Mouse (Mus musculus) spleen, adult 2 months (tissue): Measurements from ENCODE around the gene Col6a1. TPM values are rescaled to one million over a fixed set of nuclear protein-coding genes. Genes with fewer than 3 reads are reported as not detected.
A peak's percentile ranks its signal among the peaks of the same experiment; 100 is the strongest.

ENCODE experiments used
- DNase-seq, 2 experiments: peaks; one replicate each; pipeline versions ENCODE4 v3.0.0 to v3.0.0-alpha.2; 2012 to 2021; ENCODE audit warnings: low spot score in 2 of 2, low read depth in 1 of 2
- H3K27ac ChIP-seq: fragments of 200-500 bp; 2 replicates; pipeline ENCODE4 v1.5.1; 2012; ENCODE audit warnings: low read length, inconsistent platforms; ENCODE audit not compliant: insufficient read depth
- H3K27me3 ChIP-seq: fragments of 200-500 bp; 2 replicates; pipeline ENCODE4 v1.6.1; 2012; ENCODE audit warnings: mild to moderate bottlenecking, moderate library complexity, low read length, inconsistent platforms; ENCODE audit not compliant: control insufficient read depth, insufficient read depth
- H3K36me3 ChIP-seq: fragments of 200-500 bp; 2 replicates; pipeline ENCODE4 v1.6.1; 2012; ENCODE audit warnings: mild to moderate bottlenecking, low read length, inconsistent platforms; ENCODE audit not compliant: control insufficient read depth, insufficient read depth
- H3K4me1 ChIP-seq: fragments of 200-500 bp; 2 replicates; pipeline ENCODE4 v1.6.1; 2011; ENCODE audit warnings: inconsistent platforms; ENCODE audit not compliant: control insufficient read depth, insufficient read depth, insufficient read length
- H3K4me3 ChIP-seq: fragments of 200-500 bp; 2 replicates; pipeline ENCODE4 v1.5.1; 2011; ENCODE audit warnings: mild to moderate bottlenecking, inconsistent platforms; ENCODE audit not compliant: insufficient read depth, insufficient read length; ENCODE audit errors: extremely low read depth
- CTCF ChIP-seq: fragments of 200-500 bp; IDR thresholded peaks from 2 replicates; pipeline ENCODE4 v1.5.1; 2011; ENCODE audit warnings: mild to moderate bottlenecking, inconsistent platforms; ENCODE audit not compliant: insufficient read depth, insufficient read length, insufficient replicate concordance; ENCODE audit errors: extremely low read depth
- POLR2A ChIP-seq: fragments of 200-500 bp; IDR thresholded peaks from 2 replicates; pipeline ENCODE4 v1.6.1; 2011; ENCODE audit warnings: low read depth, low read length, inconsistent platforms
- WGBS: fragments of 180-500 bp; shearing (Covaris S2); methylation state at CpG from one replicate; pipeline ENCODE4 v1.1.7; 2018; 5-methylcytosine and 5-hydroxymethylcytosine counted together
- polyA plus RNA-seq: library from polyadenylated mRNA; depleted of rRNA; stranded (reverse); fragments of >200 nt; gene quantifications from 2 replicates; pipeline ENCODE4 v1.2.3, GENCODE M21; 2012; rRNA removed

Gene Col6a1
- polyA plus RNA-seq, result 13.5 and 14.3 TPM in 2 replicates

- H3K27ac ChIP-seq, result no peak within 1 kb of the TSS
- H3K36me3 ChIP-seq, result no peaks in the 10 kb centered on the region
- WGBS, result 52% methylated on average over 9 of the region's 9 CpGs
- H3K4me1 ChIP-seq, result no peaks in the 10 kb centered on the region
- H3K4me3 ChIP-seq, result peak within 1 kb of the TSS; percentile 23; the same call in 1 of the 2 replicates
- TF ChIP-seq CTCF, result no peak
- no peak for TF ChIP-seq POLR2A
- no peaks in the 10 kb centered on the region for H3K27me3 ChIP-seq
- DNase-seq, result no peak
Observed at GRCm38 (mm10) chr10:76725682-76726285, at the start of gene Col6a1. Col6a1 (minus strand) TSS chr10:76726168.

GRCm38 (mm10) chr10:76771624-76772023, 45.7 kb upstream of the Col6a1 start:
- no peaks in the 10 kb centered on the region for H3K27me3 ChIP-seq
- WGBS, result 84% methylated on average over 3 of the region's 3 CpGs
- no peaks in the 10 kb centered on the region for H3K4me1 ChIP-seq
- no peak for TF ChIP-seq POLR2A
- TF ChIP-seq CTCF, result no peak
- DNase-seq, result no peak
- H3K36me3 ChIP-seq, result no peaks in the 10 kb centered on the region
- H3K4me3 ChIP-seq, result no peak overlapping the region
- no peak overlapping the region for H3K27ac ChIP-seq

DNA sequence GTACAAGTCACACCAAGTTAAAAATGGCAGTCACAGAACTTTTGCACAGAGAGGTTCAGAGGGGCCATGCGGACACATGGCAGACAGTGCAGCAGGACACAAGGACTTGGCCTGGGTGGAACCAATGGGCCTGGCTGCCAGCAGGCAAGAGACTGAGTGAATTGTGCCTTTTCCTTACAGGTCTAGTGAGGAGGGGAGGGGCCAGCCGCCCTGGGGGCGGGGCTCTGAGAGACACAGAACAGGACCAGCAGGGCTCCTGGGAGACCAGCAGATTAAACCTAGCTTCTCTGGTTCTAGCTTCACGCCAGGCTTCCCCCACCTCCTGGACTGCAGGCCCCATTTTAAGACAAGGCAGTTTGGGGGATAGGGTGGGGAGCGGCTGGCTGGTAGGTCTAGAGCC, 45.1 kb upstream of the Col6a1 start:
- H3K27me3 ChIP-seq, result no peaks in the 10 kb centered on the region
- TF ChIP-seq POLR2A, result no peak
- TF ChIP-seq CTCF, result no peak
- no peaks in the 10 kb centered on the region for H3K4me1 ChIP-seq
- no peak overlapping the region for H3K4me3 ChIP-seq
- WGBS, result 87% methylated on average over 5 of the region's 5 CpGs
- H3K27ac ChIP-seq, result no peak overlapping the region
- DNase-seq, result no peak
- H3K36me3 ChIP-seq, result no peaks in the 10 kb centered on the region

DNA sequence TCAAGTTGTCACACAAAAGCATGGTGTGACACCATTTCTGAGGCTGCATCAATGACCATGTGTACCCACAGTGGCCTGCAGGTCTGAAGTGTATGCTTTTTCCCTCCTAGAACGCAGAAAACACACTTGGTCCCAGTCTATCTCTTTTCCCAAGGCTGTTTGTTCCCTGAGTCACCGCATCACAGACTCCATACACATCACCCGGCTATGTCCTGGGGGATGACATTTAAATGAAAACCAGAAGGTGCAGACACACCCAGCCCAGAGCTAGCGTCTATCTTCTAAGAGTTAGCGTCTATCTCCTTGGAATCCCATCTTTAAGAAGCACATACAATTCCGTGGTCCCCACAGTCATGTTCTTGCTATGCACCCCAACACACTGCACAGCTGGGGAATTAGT, 43.6 kb upstream of the Col6a1 start:
- no peaks in the 10 kb centered on the region for H3K36me3 ChIP-seq
- no peak overlapping the region for H3K27ac ChIP-seq
- no peak overlapping the region for H3K4me3 ChIP-seq
- TF ChIP-seq CTCF (no peak), POLR2A (no peak)
- no peak for DNase-seq
- H3K4me1 ChIP-seq, result no peaks in the 10 kb centered on the region
- WGBS, result 91% methylated on average over 6 of the region's 6 CpGs
- no peaks in the 10 kb centered on the region for H3K27me3 ChIP-seq

GRCm38 (mm10) chr10:76766196-76766595, 40.2 kb upstream of the Col6a1 start:
- Histone ChIP-seq H3K4me3 (no peak overlapping the region), H3K27ac (no peak overlapping the region), H3K27me3 (no peaks in the 10 kb centered on the region), H3K4me1 (no peaks in the 10 kb centered on the region), H3K36me3 (no peaks in the 10 kb centered on the region)
- WGBS, result 96% methylated on average over 1 of the region's 1 CpGs
- DNase-seq, result no peak
- TF ChIP-seq CTCF (no peak), POLR2A (no peak)

DNA sequence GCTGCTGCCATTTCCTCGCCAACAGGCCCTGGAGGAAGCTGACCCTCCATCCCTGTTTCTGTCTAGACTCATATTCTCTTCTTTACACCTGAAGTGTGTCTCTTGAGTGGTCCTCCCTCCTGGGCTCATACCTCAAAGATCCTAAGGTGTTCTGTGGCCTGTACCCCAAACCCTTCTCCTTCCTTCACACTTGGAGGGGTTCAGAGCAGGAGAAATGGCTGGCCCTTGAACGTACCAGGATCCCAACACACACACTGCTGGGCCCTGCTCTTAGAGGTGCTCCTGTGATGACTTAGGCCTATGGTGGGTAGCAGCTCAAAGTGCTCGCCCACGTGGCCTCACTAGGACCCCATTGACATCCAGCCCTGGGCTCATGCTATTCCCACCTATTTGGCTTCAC, 39.0 kb upstream of the Col6a1 start:
- no peak for TF ChIP-seq CTCF
- TF ChIP-seq POLR2A, result no peak

DNA sequence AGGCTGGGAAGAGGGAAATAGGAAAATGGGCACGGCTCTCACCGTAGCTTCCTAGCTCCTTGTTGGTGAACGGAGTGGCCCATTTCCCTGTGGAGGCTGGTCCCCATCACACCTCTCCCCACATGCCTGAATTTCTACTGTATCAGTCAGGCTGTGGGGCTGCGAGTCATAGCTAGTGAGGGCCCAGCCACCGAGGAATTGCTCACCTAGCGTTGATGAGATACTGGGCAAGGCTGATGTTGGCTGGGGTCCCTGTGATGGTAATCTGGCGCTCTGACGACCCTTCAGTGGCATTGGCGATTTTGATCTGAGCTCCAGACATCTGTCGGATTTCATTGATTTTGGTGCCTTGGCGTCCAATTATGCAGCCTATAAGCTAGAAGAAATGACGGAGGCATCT, 37.0 kb upstream of the Col6a1 start:
- H3K4me1 ChIP-seq, result no peaks in the 10 kb centered on the region
- no peak for DNase-seq
- H3K27ac ChIP-seq, result no peak overlapping the region
- no peaks in the 10 kb centered on the region for H3K36me3 ChIP-seq
- H3K27me3 ChIP-seq, result no peaks in the 10 kb centered on the region
- no peak for TF ChIP-seq POLR2A
- TF ChIP-seq CTCF, result no peak
- no peak overlapping the region for H3K4me3 ChIP-seq
- 93% methylated on average over 12 of the region's 12 CpGs for WGBS

More for the DNA sequence above, 39.0 kb upstream of the Col6a1 start:
- H3K27me3 ChIP-seq, result no peaks in the 10 kb centered on the region
- DNase-seq, result peak in 1 of 2 experiments; percentile 0
- no peak overlapping the region for H3K4me3 ChIP-seq
- H3K36me3 ChIP-seq, result no peaks in the 10 kb centered on the region
- no peak overlapping the region for H3K27ac ChIP-seq
- no peaks in the 10 kb centered on the region for H3K4me1 ChIP-seq
- 85% methylated on average over 4 of the region's 4 CpGs for WGBS

DNA sequence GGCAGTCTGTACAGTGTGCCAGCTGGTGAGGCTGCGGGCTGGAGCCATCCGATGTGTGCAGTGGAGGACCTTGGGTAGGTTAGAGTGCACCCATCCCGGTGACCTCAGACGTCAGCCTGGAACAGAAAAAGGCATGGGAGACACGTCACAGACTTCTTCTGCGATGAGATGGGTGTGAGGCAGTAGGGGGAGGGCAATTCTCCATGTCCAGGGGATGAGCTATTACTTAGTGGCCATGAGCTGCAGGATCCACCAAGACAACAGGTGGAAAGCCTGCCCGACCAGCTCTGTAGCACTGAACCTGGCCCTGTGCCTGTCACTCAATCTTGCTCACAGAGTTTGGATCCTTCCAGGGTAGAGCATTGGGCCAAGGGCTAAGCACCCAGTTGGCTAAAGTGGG, 36.4 kb upstream of the Col6a1 start:
- H3K27ac ChIP-seq, result no peak overlapping the region
- H3K36me3 ChIP-seq, result no peaks in the 10 kb centered on the region
- DNase-seq, result no peak
- H3K4me3 ChIP-seq, result no peak overlapping the region
- TF ChIP-seq POLR2A, result no peak
- H3K4me1 ChIP-seq, result no peaks in the 10 kb centered on the region
- WGBS, result 93% methylated on average over 7 of the region's 7 CpGs
- no peaks in the 10 kb centered on the region for H3K27me3 ChIP-seq
